Mouse (Mus musculus) C2C12 (cell line): ENCODE measurements at regions not wholly inside any gene's neighbourhood (a gene's known extent, or its start where the extent isn't known, plus 50 kb on each side); places are given as distances from the start of the nearest gene placed in this dataset.

Experiments used
- CEBPB ChIP-seq: IDR thresholded peaks from one replicate; pipeline ENCODE4 v1.6.1; 2011; ENCODE audit warnings: low read depth, mild to moderate bottlenecking, control low read depth, moderate library complexity
- CTCF ChIP-seq: IDR thresholded peaks from one replicate; pipeline ENCODE4 v1.5.1; 2011; ENCODE audit not compliant: control insufficient read depth, insufficient read depth, insufficient read length
- MAX ChIP-seq: IDR thresholded peaks from one replicate; pipeline ENCODE4 v1.6.1; 2011; ENCODE audit warnings: mild to moderate bottlenecking, control low read depth
- USF1 ChIP-seq: IDR thresholded peaks from one replicate; pipeline ENCODE4 v1.6.1; 2011; ENCODE audit warnings: low read depth, mild to moderate bottlenecking, control low read depth, moderate library complexity

- TF ChIP-seq CTCF: no peak
- TF ChIP-seq CEBPB: no peak
- no peak for TF ChIP-seq USF1
- no peak for TF ChIP-seq MAX
These were observed 263.4 kb upstream of the Pik3r1 start for GRCm38 (mm10) chr13:102031416-102031815.
